Mouse (Mus musculus) C2C12 (cell line): Measurements from ENCODE around the gene Satb2. TPM values are rescaled to one million over a fixed set of nuclear protein-coding genes. Genes with fewer than 3 reads are reported as not detected.

Experiments used
- H3K27me3 ChIP-seq: one replicate; pipeline ENCODE4 v1.6.1; 2011; ENCODE audit not compliant: control insufficient read depth, insufficient read depth, insufficient read length
- H3K36me3 ChIP-seq: one replicate; pipeline ENCODE4 v1.6.1; 2011; ENCODE audit not compliant: control insufficient read depth, insufficient read depth
- H3K4me3 ChIP-seq: one replicate; pipeline ENCODE4 v1.5.1; 2011; ENCODE audit warnings: mild to moderate bottlenecking, control low read depth; ENCODE audit not compliant: poor library complexity, insufficient read depth, severe bottlenecking
- H3K79me2 ChIP-seq: one replicate; pipeline ENCODE4 v1.6.1; 2011; ENCODE audit not compliant: control insufficient read depth, insufficient read depth
- H3K79me3 ChIP-seq: one replicate; pipeline ENCODE4 v1.6.1; 2011; ENCODE audit warnings: low read depth, control low read depth
- H3ac ChIP-seq: one replicate; pipeline ENCODE3; 2011; ENCODE audit warnings: low read depth; ENCODE audit not compliant: control insufficient read depth, insufficient read length
- CEBPB ChIP-seq: IDR thresholded peaks from one replicate; pipeline ENCODE4 v1.6.1; 2011; ENCODE audit warnings: low read depth, mild to moderate bottlenecking, control low read depth, moderate library complexity
- CTCF ChIP-seq: IDR thresholded peaks from one replicate; pipeline ENCODE4 v1.5.1; 2011; ENCODE audit not compliant: control insufficient read depth, insufficient read depth, insufficient read length
- FOSL1 ChIP-seq: IDR thresholded peaks from one replicate; pipeline ENCODE4 v1.8.0; 2011; ENCODE audit warnings: mild to moderate bottlenecking, low read length; ENCODE audit not compliant: poor library complexity, insufficient read depth, severe bottlenecking
- MAX ChIP-seq: IDR thresholded peaks from one replicate; pipeline ENCODE4 v1.6.1; 2011; ENCODE audit warnings: mild to moderate bottlenecking, control low read depth
- MYOD1 ChIP-seq: IDR thresholded peaks from one replicate; pipeline ENCODE4 v1.6.1; 2011; ENCODE audit warnings: low read depth; ENCODE audit not compliant: control insufficient read depth, insufficient read length
- MYOG ChIP-seq: IDR thresholded peaks from one replicate; pipeline ENCODE4 v1.6.1; 2011; ENCODE audit not compliant: control insufficient read depth, insufficient read length; ENCODE audit errors: extremely low read depth
- USF1 ChIP-seq: IDR thresholded peaks from one replicate; pipeline ENCODE4 v1.6.1; 2011; ENCODE audit warnings: low read depth, mild to moderate bottlenecking, control low read depth, moderate library complexity
- polyA plus RNA-seq: library from polyadenylated mRNA; unstranded; fragments of >200 nt; fragmentation: generic; extraction: Trizol; gene quantifications from one replicate; pipeline ENCODE4 v1.2.1, GENCODE M21; 2012; ENCODE audit warnings: missing spikeins

The Satb2 gene
- polyA plus RNA-seq, 1 experiment = 2.7 TPM

DNA sequence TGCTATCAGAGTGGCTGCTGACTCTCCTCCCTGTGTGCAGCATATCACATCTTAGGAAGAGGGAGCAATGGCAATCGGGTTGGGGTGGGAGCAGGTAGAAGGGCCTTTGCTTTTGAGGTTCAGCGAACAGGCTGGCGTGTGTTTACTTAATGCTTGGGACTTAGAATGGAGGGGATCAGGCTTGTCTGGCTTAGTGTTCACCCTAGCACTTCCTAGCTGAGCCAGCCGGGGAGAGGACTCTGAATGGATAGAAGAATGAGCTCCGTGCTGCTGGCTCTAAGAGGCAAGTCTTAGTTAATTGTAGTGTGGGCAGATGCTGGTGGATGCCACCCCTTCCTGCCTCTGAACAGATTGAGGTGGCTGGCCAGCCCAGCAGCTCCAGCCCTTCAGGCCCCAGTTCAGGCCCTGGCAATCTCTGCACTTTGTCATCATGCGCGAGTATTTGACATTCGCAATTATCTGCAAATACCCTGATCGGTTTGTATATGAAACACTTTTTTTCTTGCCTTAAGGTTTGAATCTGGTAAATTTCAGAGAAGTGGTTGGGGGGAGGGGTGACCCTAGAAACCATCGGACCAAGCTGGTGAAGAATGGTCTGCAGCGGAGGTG is 3.6 kb upstream of the Satb2 start:
- TF ChIP-seq MAX (no peak), CTCF (no peak), FOSL1 (no peak), MYOD1 (no peak), MYOG (no peak), CEBPB (no peak)
- H3K36me3 ChIP-seq = no peaks in the 10 kb centered on the region
- H3K79me3 ChIP-seq = no peaks in the 10 kb centered on the region
- H3K79me2 ChIP-seq = no peaks in the 10 kb centered on the region
- no peak overlapping the region for H3ac ChIP-seq
- no peak overlapping the region for H3K4me3 ChIP-seq
- H3K27me3 ChIP-seq = no peaks in the 10 kb centered on the region

DNA sequence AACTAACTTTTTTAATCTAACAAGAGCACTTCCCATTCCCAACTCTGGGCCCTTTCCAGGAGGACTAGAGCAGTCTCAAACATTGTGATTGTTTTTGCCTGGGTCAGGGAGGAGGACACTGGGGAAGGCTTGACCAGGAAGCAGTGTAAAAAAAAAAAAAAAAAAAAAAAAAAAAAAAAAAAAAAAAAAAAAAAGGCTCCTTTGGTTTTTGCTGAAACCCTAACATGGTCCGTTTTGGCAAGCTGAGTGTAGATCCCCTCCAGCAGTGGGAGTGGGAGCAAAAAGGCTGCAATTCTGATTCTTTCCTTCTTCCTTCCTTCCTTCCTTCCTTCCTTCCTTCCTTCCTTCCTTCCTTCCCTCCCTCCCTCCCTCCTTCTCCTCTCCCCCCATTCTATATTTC is 3.1 kb upstream of the Satb2 start:
- H3K79me3 ChIP-seq = no peaks in the 10 kb centered on the region
- H3K79me2 ChIP-seq = no peaks in the 10 kb centered on the region
- H3K36me3 ChIP-seq = no peaks in the 10 kb centered on the region
- no peak overlapping the region for H3K4me3 ChIP-seq
- H3K27me3 ChIP-seq = no peaks in the 10 kb centered on the region
- no peak overlapping the region for H3ac ChIP-seq
- TF ChIP-seq USF1 (no peak), CTCF (no peak), CEBPB (no peak), MYOD1 (no peak), FOSL1 (no peak), MYOG (no peak), MAX (no peak)

DNA sequence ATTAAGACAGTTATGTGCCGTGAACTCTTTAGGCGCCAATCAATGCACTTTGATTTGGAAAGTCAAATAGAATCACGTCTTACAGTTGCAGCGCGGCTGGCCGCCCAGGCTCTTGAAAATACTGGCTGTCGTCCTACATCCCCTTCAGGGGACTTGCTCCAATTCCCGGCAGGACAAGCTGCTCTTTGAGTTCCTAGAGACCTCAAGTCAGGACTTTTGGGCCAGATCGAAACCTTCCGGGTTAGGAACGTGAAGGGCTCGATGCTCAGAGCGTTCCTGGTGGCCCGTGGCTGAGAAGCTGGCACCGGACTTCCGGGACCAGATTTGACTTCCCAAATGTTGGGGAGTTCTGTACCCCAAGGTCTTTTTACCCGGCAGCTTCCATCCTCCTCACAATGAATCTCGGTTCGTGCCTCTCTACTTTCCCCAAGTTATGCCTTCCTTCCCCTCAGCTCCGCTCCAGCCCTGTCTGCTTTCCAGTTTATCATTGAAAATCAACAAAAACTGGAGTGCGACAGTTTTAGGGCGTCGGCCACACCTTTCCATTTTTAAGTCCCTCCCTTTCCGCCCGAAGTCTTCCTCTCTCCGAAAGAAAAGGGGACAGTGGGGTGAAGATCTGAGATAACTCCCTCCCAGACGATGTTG is 2.3 kb upstream of the Satb2 start:
- Histone ChIP-seq H3K79me2 (no peaks in the 10 kb centered on the region), H3K36me3 (no peaks in the 10 kb centered on the region), H3K4me3 (no peak overlapping the region), H3ac (no peak overlapping the region), H3K27me3 (no peaks in the 10 kb centered on the region), H3K79me3 (no peaks in the 10 kb centered on the region)
- TF ChIP-seq FOSL1 = no peak
- no peak for TF ChIP-seq USF1
- no peak for TF ChIP-seq MAX
- TF ChIP-seq CTCF = no peak
- no peak for TF ChIP-seq CEBPB
- no peak for TF ChIP-seq MYOD1
- TF ChIP-seq MYOG = no peak

DNA sequence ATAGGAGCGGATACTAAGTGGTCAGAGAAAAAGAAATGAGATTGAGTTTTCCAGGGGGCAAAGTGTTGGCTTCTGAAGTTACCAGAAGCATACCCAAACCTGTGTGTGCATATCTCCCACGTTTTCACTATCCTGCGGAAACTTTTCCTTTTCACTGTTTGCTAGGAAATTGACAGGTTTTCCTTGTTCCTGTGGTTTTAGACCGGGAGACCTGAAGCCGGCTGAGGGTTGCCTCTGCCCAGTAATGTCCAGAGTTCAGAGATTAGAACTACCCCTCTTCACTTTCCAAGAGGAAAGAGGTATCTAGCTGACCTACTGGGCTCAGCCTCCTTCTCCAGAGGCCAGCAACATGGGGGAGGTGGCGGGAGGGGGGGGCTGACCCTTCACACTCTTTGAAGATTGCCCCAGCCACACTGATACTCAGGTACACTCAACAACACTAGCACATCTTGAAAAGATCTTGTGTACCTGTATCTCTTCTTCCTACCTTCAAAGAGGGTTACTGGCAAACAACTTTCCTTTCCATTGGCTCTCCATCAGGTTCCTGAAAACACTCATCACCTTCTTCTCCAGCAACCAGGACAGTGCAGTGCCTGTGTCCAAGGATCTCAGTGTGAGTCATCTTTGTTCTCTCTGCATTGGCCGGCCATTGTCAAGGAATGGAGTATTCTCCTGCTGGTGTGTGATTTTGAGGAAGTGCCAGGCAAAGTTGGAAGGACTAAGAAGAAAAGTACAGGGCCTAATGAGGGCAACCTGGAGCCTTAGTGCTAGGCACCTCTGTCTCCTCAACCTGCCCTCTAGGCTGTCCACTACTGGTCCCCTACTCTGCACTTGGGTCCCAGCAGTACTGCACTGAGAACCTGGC is 1.3 kb upstream of the Satb2 start:
- Histone ChIP-seq H3K79me2 (no peaks in the 10 kb centered on the region), H3K27me3 (no peaks in the 10 kb centered on the region), H3ac (no peak overlapping the region), H3K4me3 (no peak overlapping the region), H3K36me3 (no peaks in the 10 kb centered on the region), H3K79me3 (no peaks in the 10 kb centered on the region)
- TF ChIP-seq MYOG = no peak
- TF ChIP-seq USF1 = no peak
- no peak for TF ChIP-seq MAX
- TF ChIP-seq CEBPB = no peak
- TF ChIP-seq CTCF = no peak
- no peak for TF ChIP-seq FOSL1
- TF ChIP-seq MYOD1 = no peak

DNA sequence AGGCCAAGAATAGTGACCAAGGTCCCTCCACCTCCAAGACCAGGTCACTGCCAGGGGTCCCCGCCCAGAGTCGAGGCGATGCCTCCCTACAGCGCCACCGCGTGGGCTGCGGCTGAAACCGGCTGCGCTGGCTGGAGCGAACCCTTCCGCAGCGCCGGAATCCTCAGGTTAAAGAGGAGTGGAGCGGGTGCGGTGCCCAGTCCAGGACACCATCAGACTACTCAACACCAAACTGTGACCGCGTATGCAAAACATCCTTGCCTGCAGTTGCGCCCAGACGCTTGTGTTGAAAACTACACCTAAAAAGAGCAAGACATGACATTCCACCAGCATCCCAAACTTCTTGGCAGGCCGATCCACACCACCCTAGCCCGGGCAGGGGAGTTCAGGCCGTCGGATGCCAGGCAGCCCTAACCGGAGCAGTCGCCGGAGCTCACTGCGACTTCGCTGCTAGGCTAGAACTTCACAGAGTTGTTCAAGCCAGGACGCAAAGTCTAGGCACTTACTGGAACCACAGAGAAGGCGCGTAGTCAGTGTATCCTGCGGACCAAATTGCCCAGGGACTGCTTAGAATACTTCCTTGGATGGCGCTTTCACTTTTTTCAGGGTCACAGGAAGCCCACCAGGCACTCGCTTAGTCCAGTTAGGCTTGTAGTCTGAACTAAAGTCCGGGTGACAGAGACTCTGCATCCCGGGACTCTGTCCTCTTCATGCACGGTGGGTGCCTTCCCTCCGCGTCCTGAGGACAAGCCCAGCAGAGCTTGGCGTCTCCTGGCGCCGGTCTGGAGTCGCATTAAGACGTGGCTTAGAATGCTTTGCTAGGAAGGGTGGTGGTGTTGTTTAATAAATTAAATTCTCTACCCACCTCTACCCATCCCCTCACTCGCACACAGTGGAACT is 999 bp downstream of the Satb2 start:
- no peak for TF ChIP-seq CEBPB
- no peak for TF ChIP-seq USF1
- peak; percentile 20 for TF ChIP-seq CTCF
- Histone ChIP-seq H3ac (no peak overlapping the region), H3K27me3 (no peaks in the 10 kb centered on the region), H3K4me3 (no peak overlapping the region), H3K79me3 (no peaks in the 10 kb centered on the region), H3K36me3 (no peaks in the 10 kb centered on the region), H3K79me2 (no peaks in the 10 kb centered on the region)
